Mouse (Mus musculus) cerebellum, adult 2 months (tissue): Measurements from ENCODE around the gene Syn1. TPM values are rescaled to one million over a fixed set of nuclear protein-coding genes. Genes with fewer than 3 reads are reported as not detected.

Source experiments
- DNase-seq, 2 experiments: peaks; one replicate each; pipeline ENCODE4 v3.0.0; 2021
- H3K27ac ChIP-seq: fragments of 200-500 bp; 2 replicates; pipeline ENCODE4 v1.5.1; 2012; ENCODE audit warnings: low read length, control low read depth, inconsistent platforms; ENCODE audit not compliant: insufficient read depth
- H3K27me3 ChIP-seq: fragments of 200-500 bp; 2 replicates; pipeline ENCODE4 v1.6.1; 2012; ENCODE audit warnings: inconsistent platforms, mild to moderate bottlenecking, low read length, moderate library complexity; ENCODE audit not compliant: control insufficient read depth, insufficient read depth
- H3K4me1 ChIP-seq: fragments of 200-500 bp; 2 replicates; pipeline ENCODE4 v1.6.1; 2011; ENCODE audit warnings: low read length; ENCODE audit not compliant: control insufficient read depth, insufficient read depth
- H3K4me3 ChIP-seq: fragments of 200-500 bp; replicated peaks from 2 replicates; pipeline ENCODE3; 2011; ENCODE audit warnings: mild to moderate bottlenecking, low read depth, low read length, control low read depth; ENCODE audit not compliant: insufficient read depth
- CTCF ChIP-seq: fragments of 200-500 bp; IDR thresholded peaks from 2 replicates; pipeline ENCODE4 v1.5.1; 2011; ENCODE audit warnings: low read depth, mild to moderate bottlenecking, control low read depth, low read length, moderate library complexity, borderline replicate concordance; ENCODE audit not compliant: insufficient read depth
- POLR2A ChIP-seq: fragments of 200-500 bp; IDR thresholded peaks from 2 replicates; pipeline ENCODE4 v1.6.1; 2011; ENCODE audit warnings: low read length, control low read depth, borderline replicate concordance; ENCODE audit not compliant: insufficient read depth
- WGBS: fragments of 180-500 bp; shearing (Covaris S2); methylation state at CpG from one replicate; pipeline ENCODE4 v1.1.7; 2018; 5-methylcytosine and 5-hydroxymethylcytosine counted together
- polyA plus RNA-seq: library from polyadenylated mRNA; depleted of rRNA; stranded (reverse); fragments of >200 nt; gene quantifications from 2 replicates; pipeline ENCODE4 v1.2.3, GENCODE M21; 2012

Syn1 gene
- polyA plus RNA-seq, 1 experiment, result 164 TPM

- H3K4me1 ChIP-seq, result no peaks in the 10 kb centered on the region
- H3K27ac ChIP-seq, result no peak overlapping the region
- TF ChIP-seq POLR2A (no peak), CTCF (no peak)
- H3K4me3 ChIP-seq, result no peak overlapping the region
- no peak for DNase-seq
- H3K27me3 ChIP-seq, result no peaks in the 10 kb centered on the region
Observed at GRCm38 (mm10) chrX:20924976-20925375, 4.2 kb upstream of the Syn1 start.

- DNase-seq, result no peak
- H3K4me1 ChIP-seq, result no peaks in the 10 kb centered on the region
- TF ChIP-seq CTCF (no peak), POLR2A (no peak)
- no peak overlapping the region for H3K27ac ChIP-seq
- WGBS, result 83% methylated on average over 1 of the region's 1 CpGs
- no peak overlapping the region for H3K4me3 ChIP-seq
- H3K27me3 ChIP-seq, result no peaks in the 10 kb centered on the region
Observed at GRCm38 (mm10) chrX:20923506-20923905, 2.7 kb upstream of the Syn1 start.

- Histone ChIP-seq H3K27me3 (no peaks in the 10 kb centered on the region), H3K4me1 (no peaks in the 10 kb centered on the region), H3K4me3 (peak overlapping the region; percentile 82), H3K27ac (peak overlapping the region; percentile 52)
- TF ChIP-seq CTCF (no peak), POLR2A (no peak)
- DNase-seq, result no peak
- 23% methylated on average over 5 of the region's 5 CpGs for WGBS
Observed at GRCm38 (mm10) chrX:20921366-20921765, 562 bp upstream of the Syn1 start.

DNA sequence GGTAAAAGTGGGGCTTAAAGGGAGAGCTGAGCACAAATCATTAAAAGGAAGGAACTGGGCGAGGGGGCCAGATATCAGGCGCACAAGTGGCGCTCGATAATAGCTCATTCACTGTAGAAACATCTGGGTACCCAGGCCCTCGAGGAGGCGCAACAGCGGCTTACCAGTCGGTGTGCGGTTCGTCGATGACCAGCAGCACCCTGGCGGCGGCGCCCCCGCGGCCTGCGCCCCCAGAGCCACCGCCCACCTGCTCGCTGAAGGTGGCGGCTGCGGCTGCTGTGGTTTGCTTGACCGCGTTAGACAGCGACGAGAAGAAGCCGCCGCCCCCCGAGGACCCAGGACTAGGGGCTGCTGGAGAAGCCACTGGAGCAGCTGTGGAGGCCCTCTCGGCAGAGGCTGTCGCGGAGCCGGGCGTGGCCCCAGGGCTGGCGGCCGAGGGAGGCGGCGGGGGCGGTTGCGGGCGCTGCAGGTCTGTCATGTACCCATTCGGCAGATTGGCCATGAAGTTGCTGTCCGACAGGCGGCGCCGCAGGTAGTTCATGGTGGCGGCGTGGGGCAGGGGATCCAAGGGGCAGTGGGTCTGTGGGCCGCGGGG lies 458 bp downstream of the Syn1 start:
- H3K4me1 ChIP-seq, result peaks cover 7% of the 10 kb centered on the region; the same call in 1 of the 2 replicates
- TF ChIP-seq CTCF (no peak), POLR2A (no peak)
- H3K4me3 ChIP-seq, result peak overlapping the region; percentile 82
- DNase-seq, result no peak
- WGBS, result under 1% methylated on average over 40 of the region's 49 CpGs
- no peaks in the 10 kb centered on the region for H3K27me3 ChIP-seq
- H3K27ac ChIP-seq, result peak overlapping the region; percentile 36

- DNase-seq, result peak in 1 of 2 experiments; percentile 53
- Histone ChIP-seq H3K27ac (no peak overlapping the region), H3K4me1 (peaks cover 9% of the 10 kb centered on the region; the same call in 1 of the 2 replicates), H3K4me3 (no peak overlapping the region), H3K27me3 (no peaks in the 10 kb centered on the region)
- no peak for TF ChIP-seq CTCF
- no peak for TF ChIP-seq POLR2A
Observed at GRCm38 (mm10) chrX:20915075-20915474, 5.7 kb downstream of the Syn1 start.

DNA sequence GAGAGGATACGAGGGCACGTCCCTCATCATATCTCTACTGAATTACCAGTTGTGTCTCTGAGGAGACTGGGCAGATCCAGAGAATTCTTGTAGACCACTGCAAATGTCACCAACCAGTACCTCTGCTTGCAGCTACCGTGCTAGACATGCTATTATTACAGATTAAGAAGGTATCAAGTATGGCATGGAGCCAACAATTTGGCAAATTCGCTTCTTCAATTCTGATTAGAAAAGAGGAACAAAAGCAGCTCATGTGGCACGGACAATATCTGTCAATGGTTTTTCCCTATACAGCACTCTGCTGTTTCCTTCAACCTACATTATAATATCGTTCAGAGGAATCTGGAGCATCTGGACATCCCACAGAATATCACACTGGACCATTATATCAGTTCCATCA lies 7.1 kb downstream of the Syn1 start:
- no peak for TF ChIP-seq POLR2A
- no peak for TF ChIP-seq CTCF
- Histone ChIP-seq H3K27me3 (no peaks in the 10 kb centered on the region), H3K4me3 (no peak overlapping the region), H3K27ac (no peak overlapping the region), H3K4me1 (peaks cover 9% of the 10 kb centered on the region; the same call in 1 of the 2 replicates)
- WGBS, result 74% methylated on average over 6 of the region's 6 CpGs
- DNase-seq, result no peak

DNA sequence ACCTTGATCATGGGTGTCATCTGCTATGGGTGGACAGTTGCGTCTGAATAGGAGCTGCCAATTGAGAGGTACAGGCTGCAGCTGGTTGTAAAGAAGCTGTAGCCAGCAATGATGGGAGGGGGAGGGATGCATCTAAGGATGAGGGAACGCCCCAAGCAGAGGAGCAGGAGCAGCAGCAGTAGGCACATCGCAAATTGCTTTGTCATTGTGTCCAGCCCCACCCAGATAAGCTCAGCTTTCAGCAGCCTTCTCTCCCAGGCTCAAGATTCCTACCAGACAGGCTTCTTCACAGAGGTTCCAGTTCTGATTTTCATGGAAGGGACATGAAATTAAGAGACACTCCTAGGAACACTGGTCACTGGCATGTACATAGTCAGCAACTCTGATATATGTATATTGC lies 10.7 kb downstream of the Syn1 start:
- TF ChIP-seq CTCF (no peak), POLR2A (no peak)
- H3K27ac ChIP-seq, result no peak overlapping the region
- H3K4me1 ChIP-seq, result peaks cover 2% of the 10 kb centered on the region; the same call in 1 of the 2 replicates
- DNase-seq, result no peak
- no peaks in the 10 kb centered on the region for H3K27me3 ChIP-seq
- WGBS, result 41% methylated on average over 3 of the region's 3 CpGs
- no peak overlapping the region for H3K4me3 ChIP-seq

DNA sequence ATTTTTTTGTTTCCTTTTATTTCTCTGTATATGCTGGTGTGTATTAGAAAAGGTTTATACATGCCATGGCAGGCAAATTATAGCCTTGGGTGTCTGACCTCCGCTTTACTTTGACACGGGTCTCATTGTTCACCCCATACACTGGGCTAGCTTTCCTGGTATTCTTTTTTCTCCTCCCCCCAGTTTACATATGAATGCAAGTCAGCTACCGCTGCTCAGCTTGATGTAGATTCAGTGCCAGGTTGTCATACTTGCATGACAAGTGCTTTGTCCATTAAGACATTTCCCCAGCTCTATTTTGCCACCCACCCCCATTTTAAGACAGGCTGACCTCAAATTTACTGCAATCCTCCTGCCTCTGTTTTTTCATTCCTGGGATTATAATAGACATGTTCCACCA lies 45.6 kb downstream of the Syn1 start:
- 17% methylated on average over 3 of the region's 3 CpGs for WGBS

More for the DNA sequence above, 45.6 kb downstream of the Syn1 start:
- H3K27ac ChIP-seq, result no peak overlapping the region
- H3K4me1 ChIP-seq, result no peaks in the 10 kb centered on the region; the same call in 1 of the 2 replicates
- H3K4me3 ChIP-seq, result no peak overlapping the region
- TF ChIP-seq CTCF (no peak), POLR2A (no peak)
- no peaks in the 10 kb centered on the region for H3K27me3 ChIP-seq
- no peak for DNase-seq
